In the genomic region with DNA sequence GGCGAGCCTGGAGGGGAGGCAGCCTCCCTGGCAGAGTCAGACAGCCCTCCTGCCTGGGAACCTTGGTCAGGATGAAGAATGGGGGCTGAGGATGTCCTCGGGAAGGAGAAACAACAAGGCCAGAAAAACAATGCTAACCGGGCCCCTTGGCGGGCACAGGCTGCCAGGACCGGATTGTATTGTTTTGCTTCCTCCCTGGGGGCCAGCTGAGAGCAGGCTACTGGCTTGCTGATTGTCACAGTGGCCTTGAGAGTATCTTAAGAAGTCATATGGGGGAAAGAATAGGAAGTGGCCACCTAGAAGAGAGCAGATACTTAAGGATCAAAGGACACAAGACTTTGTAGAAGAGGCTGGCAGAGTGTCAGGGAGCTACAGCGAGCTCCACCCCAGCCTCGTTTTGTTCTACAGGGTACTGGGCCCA, we compare ENCODE assay signal across 9 mouse cellular contexts. TPM values are rescaled to one million over a fixed set of nuclear protein-coding genes. Genes with fewer than 3 reads are reported as not detected.
DNase-seq lines count a peak whose midpoint lies in the region; ATAC-seq and TF ChIP-seq lines count a peak whose summit lies in the region.
"Had no signal": no experiment of that assay in that cellular context is flagged by ENCODE, and none has a peak within 500 bp of the region (broad histone marks: within the 10 kb centered on the region; RNA-seq: fewer than 3 reads in every experiment).

No protein-coding gene starts in this region.

- DNase-seq in hindbrain, embryonic 11.5 days (ENCODE audit: low spot score): peak; percentile 18
- peak; percentile 63 to 77 for DNase-seq in heart, adult 2 months
- peak; percentile 77 for DNase-seq in kidney, adult 2 months
- DNase-seq in lung, postnatal 14 days: peak; percentile 51
- DNase-seq in frontal cortex, adult 2 months (ENCODE audit: extremely low spot score in 1 of 2, low spot score in 1 of 2): no peak
- DNase-seq in cerebellum, adult 11 months: no peak
- DNase-seq in thymus, adult 2 months: no peak

- H3K36me3 ChIP-seq in hindbrain, embryonic 11.5 days (ENCODE audit: control insufficient read depth, insufficient read depth, low read length): no peaks in the 10 kb centered on the region
- no peaks in the 10 kb centered on the region for H3K36me3 ChIP-seq in hindbrain, embryonic 16.5 days (ENCODE audit: control insufficient read depth, insufficient read depth, low read length)
- no peaks in the 10 kb centered on the region for H3K36me3 ChIP-seq in heart, adult 2 months (ENCODE audit: control insufficient read depth, insufficient read depth, low read length)
- H3K36me3 ChIP-seq in kidney, adult 2 months (ENCODE audit: control insufficient read depth, insufficient read depth, low read length): no peaks in the 10 kb centered on the region
- H3K36me3 ChIP-seq in thymus, adult 2 months (ENCODE audit: control insufficient read depth, insufficient read depth, low read length): no peaks in the 10 kb centered on the region

- no peaks in the 10 kb centered on the region for H3K79me2 ChIP-seq in heart, adult 2 months (replicated peaks; ENCODE audit: control insufficient read depth, insufficient read depth, low read length)

- H3K4me2 ChIP-seq in hindbrain, embryonic 11.5 days (replicated peaks; ENCODE audit: low read depth, low read length): no peak overlapping the region
- H3K4me2 ChIP-seq in hindbrain, embryonic 16.5 days (ENCODE audit: low read length): no peak overlapping the region

- H3K4me1 ChIP-seq in hindbrain, embryonic 11.5 days (replicated peaks; ENCODE audit: control insufficient read depth, insufficient read depth, low read length): 0 out of 2 replicates have a peak, but pooled peaks cover 2% of the 10 kb centered on the region
- no peaks in the 10 kb centered on the region for H3K4me1 ChIP-seq in hindbrain, embryonic 16.5 days (ENCODE audit: control insufficient read depth, insufficient read depth, low read depth, low read length)
- peaks cover 18% of the 10 kb centered on the region for H3K4me1 ChIP-seq in heart, adult 2 months (ENCODE audit: control insufficient read depth, insufficient read depth, low read length)
- H3K4me1 ChIP-seq in kidney, adult 2 months (ENCODE audit: control insufficient read depth, insufficient read depth, low read length): peaks cover 54% of the 10 kb centered on the region
- H3K4me1 ChIP-seq in thymus, adult 2 months (replicated peaks; ENCODE audit: control insufficient read depth, insufficient read depth, low read length): no peaks in the 10 kb centered on the region

- intact Hi-C loops in heart, adult 2 months (cut with DNase I): loop anchor here (10.0 kb wide), 1 partner anchor 580 kb away; no protein-coding TSS in a partner anchor

- 22% methylated on average over 7 of the region's 7 CpGs for WGBS in hindbrain, embryonic 11.5 days
- WGBS in hindbrain, embryonic 16.5 days: 13% methylated on average over 7 of the region's 7 CpGs
- WGBS in heart, adult 2 months: 34% methylated on average over 7 of the region's 7 CpGs
- WGBS in kidney, adult 2 months: 35% methylated on average over 7 of the region's 7 CpGs
- WGBS in thymus, adult 2 months: 69% methylated on average over 7 of the region's 7 CpGs

- no peaks in the 10 kb centered on the region for H3K9me3 ChIP-seq in hindbrain, embryonic 11.5 days (ENCODE audit: control insufficient read depth, low read length)
- H3K9me3 ChIP-seq in hindbrain, embryonic 16.5 days (ENCODE audit: control insufficient read depth, low read length): no peaks in the 10 kb centered on the region

- H3K27ac ChIP-seq in hindbrain, embryonic 11.5 days (ENCODE audit: low read depth, low read length): no peak overlapping the region
- no peak overlapping the region for H3K27ac ChIP-seq in hindbrain, embryonic 16.5 days (ENCODE audit: low read depth, low read length)
- peak overlapping the region; percentile 82 for H3K27ac ChIP-seq in heart, adult 2 months
- H3K27ac ChIP-seq in kidney, adult 2 months (ENCODE audit: insufficient read depth, low read depth, low read length): peak overlapping the region; percentile 61
- no peak overlapping the region for H3K27ac ChIP-seq in thymus, adult 2 months (ENCODE audit: control insufficient read depth, insufficient read depth, low read length)

- no peak overlapping the region for H3K4me3 ChIP-seq in hindbrain, embryonic 11.5 days (ENCODE audit: low read depth, low read length)
- no peak overlapping the region for H3K4me3 ChIP-seq in hindbrain, embryonic 16.5 days (ENCODE audit: low read length)
- no peak overlapping the region for H3K4me3 ChIP-seq in heart, adult 2 months
- no peak overlapping the region for H3K4me3 ChIP-seq in kidney, adult 2 months (ENCODE audit: insufficient read depth, low read depth, low read length)
- no peak overlapping the region for H3K4me3 ChIP-seq in thymus, adult 2 months (ENCODE audit: control insufficient read depth, insufficient read depth, low read length)

- ATAC-seq in hindbrain, embryonic 11.5 days (ENCODE audit: low FRiP score): no peak
- no peak for ATAC-seq in hindbrain, embryonic 16.5 days

- no peak for TF ChIP-seq EP300 in heart, adult 2 months (IDR thresholded peaks at IDR 0.05; ENCODE audit: insufficient read depth, low read depth, low read length)

- no peak for TF ChIP-seq POLR2A in heart, adult 2 months (IDR thresholded peaks at IDR 0.05; ENCODE audit: insufficient read depth, low read depth, low read length)
- no peak for TF ChIP-seq POLR2A in kidney, adult 2 months (IDR thresholded peaks at IDR 0.05; ENCODE audit: low read depth, low read length)
- no peak for TF ChIP-seq POLR2A in thymus, adult 2 months (IDR thresholded peaks at IDR 0.05; ENCODE audit: control insufficient read depth, extremely low read depth, insufficient read depth, low read length, poor library complexity)

- H3K27me3 ChIP-seq in hindbrain, embryonic 11.5 days (ENCODE audit: control insufficient read depth, insufficient read depth, low read length): no peaks in the 10 kb centered on the region
- H3K27me3 ChIP-seq in hindbrain, embryonic 16.5 days (replicated peaks; ENCODE audit: control insufficient read depth, insufficient read depth, low read length): no peaks in the 10 kb centered on the region
- no peaks in the 10 kb centered on the region for H3K27me3 ChIP-seq in heart, adult 2 months (ENCODE audit: control insufficient read depth, insufficient read depth, low read length)
- no peaks in the 10 kb centered on the region for H3K27me3 ChIP-seq in kidney, adult 2 months (replicated peaks; ENCODE audit: control insufficient read depth, insufficient read depth, low read length)
- no peaks in the 10 kb centered on the region for H3K27me3 ChIP-seq in thymus, adult 2 months (ENCODE audit: control insufficient read depth, insufficient read depth, low read length)
- H3K27me3 ChIP-seq: CH12.LX had no signal

- no peak overlapping the region for H3K9ac ChIP-seq in hindbrain, embryonic 11.5 days (ENCODE audit: low read depth, low read length)
- H3K9ac ChIP-seq in hindbrain, embryonic 16.5 days (ENCODE audit: low read depth, low read length): no peak overlapping the region
- no peak overlapping the region for H3K9ac ChIP-seq in heart, adult 2 months (ENCODE audit: low read depth, low read length)

- no peak for TF ChIP-seq CTCF in heart, adult 2 months (IDR thresholded peaks at IDR 0.05)
- TF ChIP-seq CTCF in kidney, adult 2 months (conservative IDR thresholded peaks at IDR 0.05; ENCODE audit: insufficient read depth, insufficient read length, low read depth, low read length): no peak
- TF ChIP-seq CTCF in thymus, adult 2 months (IDR thresholded peaks at IDR 0.05; ENCODE audit: borderline replicate concordance, control insufficient read depth, extremely low read depth, insufficient read depth, low read length, poor library complexity): no peak

RNA-seq across cellular contexts. Expression of a gene that starts 18.1 kb away (rescaled TPM):
- polyA plus RNA-seq in hindbrain, embryonic 11.5 days (2014; fragmentation: Nextera tagmentation; extraction: Ambion mirVana): 109 and 114 TPM in 2 replicates
- polyA plus RNA-seq in hindbrain, embryonic 16.5 days (2015; fragmentation: Nextera tagmentation; extraction: Ambion mirVana): 121 and 129 TPM in 2 replicates
- total RNA-seq in heart, adult 2 months (2021): 100 to 1,000 TPM; 106 to 146 TPM
- polyA plus RNA-seq in heart, adult 2 months (2012; rRNA removed): 41.6 and 56.6 TPM in 2 replicates
- polyA plus RNA-seq in kidney, adult 2 months (2012; rRNA removed): 257 and 403 TPM in 2 replicates
- 85.6 and 95.2 TPM in 2 replicates for polyA plus RNA-seq in frontal cortex, adult 2 months (2012; rRNA removed)
- polyA plus RNA-seq in thymus, adult 2 months (2012; rRNA removed): 76.3 and 87.6 TPM in 2 replicates

RNA-seq across cellular contexts. Expression of a gene that starts 18.6 kb away (rescaled TPM):
- 0.86 and 0.96 TPM in 2 replicates for polyA plus RNA-seq in hindbrain, embryonic 11.5 days (2014; fragmentation: Nextera tagmentation; extraction: Ambion mirVana)
- polyA plus RNA-seq in hindbrain, embryonic 16.5 days (2015; fragmentation: Nextera tagmentation; extraction: Ambion mirVana): 0.97 and 1.0 TPM in 2 replicates
- total RNA-seq in heart, adult 2 months (2021): 10 to 100 TPM; 13.5 to 18.8 TPM
- polyA plus RNA-seq in heart, adult 2 months (2012; rRNA removed): 7.3 and 10.7 TPM in 2 replicates
- polyA plus RNA-seq in kidney, adult 2 months (2012; rRNA removed): 83.3 and 113 TPM in 2 replicates
- polyA plus RNA-seq in frontal cortex, adult 2 months (2012; rRNA removed): 34.0 and 34.3 TPM in 2 replicates
- 3.2 and 3.7 TPM in 2 replicates for polyA plus RNA-seq in thymus, adult 2 months (2012; rRNA removed)
- total RNA-seq: CH12.LX had no signal

RNA-seq across cellular contexts. Expression of a gene that starts 53.3 kb away (rescaled TPM):
- polyA plus RNA-seq in hindbrain, embryonic 11.5 days (2014; fragmentation: Nextera tagmentation; extraction: Ambion mirVana): 0.21 and 0.26 TPM in 2 replicates
- polyA plus RNA-seq in hindbrain, embryonic 16.5 days (2015; fragmentation: Nextera tagmentation; extraction: Ambion mirVana): 0.24 and 0.30 TPM in 2 replicates
- not detected for total RNA-seq in heart, adult 2 months (2021)
- polyA plus RNA-seq in heart, adult 2 months (2012; rRNA removed): 0.20 and 0.41 TPM in 2 replicates
- polyA plus RNA-seq in kidney, adult 2 months (2012; rRNA removed): 1.0 and 2.1 TPM in 2 replicates
- polyA plus RNA-seq in frontal cortex, adult 2 months (2012; rRNA removed): 0.08 and 0.14 TPM in 2 replicates
- 5.2 and 6.2 TPM in 2 replicates for polyA plus RNA-seq in thymus, adult 2 months (2012; rRNA removed)
- total RNA-seq: CH12.LX had no signal

Comparison
In these comparisons a context has a peak if more than half of its experiments do, and no peak if none do; other contexts are left out.
1. DNase-seq: peak in hindbrain, embryonic 11.5 days (single experiment), heart, adult 2 months (2 of 2), kidney, adult 2 months (single experiment) and lung, postnatal 14 days (single experiment); none in frontal cortex, adult 2 months (0 of 2), cerebellum, adult 11 months (single experiment) and thymus, adult 2 months (single experiment).
2. H3K27ac ChIP-seq: peak in heart, adult 2 months (single experiment) and kidney, adult 2 months (single experiment); none in hindbrain, embryonic 11.5 days (single experiment), hindbrain, embryonic 16.5 days (single experiment) and thymus, adult 2 months (single experiment).